Mouse (Mus musculus): ENCODE data around the gene Cyth2. TPM values are rescaled to one million over a fixed set of nuclear protein-coding genes. Genes with fewer than 3 reads are reported as not detected.

Cyth2 gene
- polyA plus RNA-seq, 1 experiment from 2014 or later = 376 TPM

Other genes with a start within 250 kb of the Cyth2 start
- 21.6 and 23.3 TPM in 2 replicates for gene Bcat2, start 244.4 kb downstream of the Cyth2 start, polyA plus RNA-seq (2015; fragmentation: Nextera tagmentation; extraction: Ambion mirVana)
- not detected in 2 replicates for gene Fgf21, start 199.1 kb downstream of the Cyth2 start, polyA plus RNA-seq (2015; fragmentation: Nextera tagmentation; extraction: Ambion mirVana)
- gene Fut1, start 197.3 kb downstream of the Cyth2 start, polyA plus RNA-seq (2015; fragmentation: Nextera tagmentation; extraction: Ambion mirVana) = not detected in 2 replicates
- 0.17 TPM in 1 of 2 replicates, not detected in the other for gene Izumo1, start 192.8 kb downstream of the Cyth2 start, polyA plus RNA-seq (2015; fragmentation: Nextera tagmentation; extraction: Ambion mirVana)
- gene Rasip1, start 187.1 kb downstream of the Cyth2 start, polyA plus RNA-seq (2015; fragmentation: Nextera tagmentation; extraction: Ambion mirVana) = 15.5 and 16.6 TPM in 2 replicates
- 2.5 and 2.7 TPM in 2 replicates for gene Mamstr, start 174.6 kb downstream of the Cyth2 start, polyA plus RNA-seq (2015; fragmentation: Nextera tagmentation; extraction: Ambion mirVana)
- gene Fut2, start 148.2 kb downstream of the Cyth2 start, polyA plus RNA-seq (2015; fragmentation: Nextera tagmentation; extraction: Ambion mirVana) = 0.31 TPM in 1 of 2 replicates, not detected in the other
- 0.29 and 0.45 TPM in 2 replicates for gene Ntn5, start 130.6 kb downstream of the Cyth2 start, polyA plus RNA-seq (2015; fragmentation: Nextera tagmentation; extraction: Ambion mirVana)
- 0.14 TPM in 1 of 2 replicates, not detected in the other for gene Sec1, start 120.2 kb downstream of the Cyth2 start, polyA plus RNA-seq (2015; fragmentation: Nextera tagmentation; extraction: Ambion mirVana)
- 39.0 and 39.8 TPM in 2 replicates for gene Car11, start 114.7 kb downstream of the Cyth2 start, polyA plus RNA-seq (2015; fragmentation: Nextera tagmentation; extraction: Ambion mirVana)
- 3.6 and 4.1 TPM in 2 replicates for gene Dbp, start 109.5 kb downstream of the Cyth2 start, polyA plus RNA-seq (2015; fragmentation: Nextera tagmentation; extraction: Ambion mirVana)
- gene Rpl18, start 99.1 kb downstream of the Cyth2 start, polyA plus RNA-seq (2015; fragmentation: Nextera tagmentation; extraction: Ambion mirVana) = 633 and 683 TPM in 2 replicates
- gene Sphk2, start 96.6 kb downstream of the Cyth2 start, polyA plus RNA-seq (2015; fragmentation: Nextera tagmentation; extraction: Ambion mirVana) = 29.0 and 30.2 TPM in 2 replicates
- gene Fam83e, start 93.4 kb downstream of the Cyth2 start, polyA plus RNA-seq (2015; fragmentation: Nextera tagmentation; extraction: Ambion mirVana) = 0.37 and 1.0 TPM in 2 replicates
- gene Spaca4, start 88.8 kb downstream of the Cyth2 start, polyA plus RNA-seq (2015; fragmentation: Nextera tagmentation; extraction: Ambion mirVana) = not detected in 2 replicates
- 21.7 and 22.9 TPM in 2 replicates for gene Lmtk3, start 30.8 kb downstream of the Cyth2 start, polyA plus RNA-seq (2015; fragmentation: Nextera tagmentation; extraction: Ambion mirVana)
- gene Sult2b1, start 29.9 kb downstream of the Cyth2 start, polyA plus RNA-seq (2015; fragmentation: Nextera tagmentation; extraction: Ambion mirVana) = 6.0 and 7.6 TPM in 2 replicates
- gene Kcnj14, start 10.2 kb upstream of the Cyth2 start, polyA plus RNA-seq (2015; fragmentation: Nextera tagmentation; extraction: Ambion mirVana) = 0.55 and 0.98 TPM in 2 replicates
- gene Grwd1, start 16.4 kb upstream of the Cyth2 start, polyA plus RNA-seq (2015; fragmentation: Nextera tagmentation; extraction: Ambion mirVana) = 46.8 and 46.9 TPM in 2 replicates
- 33.3 and 38.3 TPM in 2 replicates for gene Kdelr1, start 58.2 kb upstream of the Cyth2 start, polyA plus RNA-seq (2015; fragmentation: Nextera tagmentation; extraction: Ambion mirVana)
- 0.84 and 0.92 TPM in 2 replicates for gene Grin2d, start 63.8 kb upstream of the Cyth2 start, polyA plus RNA-seq (2015; fragmentation: Nextera tagmentation; extraction: Ambion mirVana)
- 0.33 TPM in 1 of 2 replicates, not detected in the other for gene Syngr4, start 82.1 kb upstream of the Cyth2 start, polyA plus RNA-seq (2015; fragmentation: Nextera tagmentation; extraction: Ambion mirVana)
- gene Tmem143, start 82.4 kb upstream of the Cyth2 start, polyA plus RNA-seq (2015; fragmentation: Nextera tagmentation; extraction: Ambion mirVana) = 4.8 and 5.7 TPM in 2 replicates
- gene Emp3, start 106.8 kb upstream of the Cyth2 start, polyA plus RNA-seq (2015; fragmentation: Nextera tagmentation; extraction: Ambion mirVana) = 17.2 and 18.5 TPM in 2 replicates
- 2.5 and 4.9 TPM in 2 replicates for gene Ccdc114, start 109.5 kb upstream of the Cyth2 start, polyA plus RNA-seq (2015; fragmentation: Nextera tagmentation; extraction: Ambion mirVana)
- 0.27 TPM in 2 replicates for gene Abcc6, start 215.7 kb upstream of the Cyth2 start, polyA plus RNA-seq (2015; fragmentation: Nextera tagmentation; extraction: Ambion mirVana)
- 42.2 and 42.4 TPM in 2 replicates for gene Nomo1, start 219.1 kb upstream of the Cyth2 start, polyA plus RNA-seq (2015; fragmentation: Nextera tagmentation; extraction: Ambion mirVana)

Data from forebrain, embryonic 15.5 days (tissue).